Mouse (Mus musculus): ENCODE data around the gene Slc2a12. TPM values are rescaled to one million over a fixed set of nuclear protein-coding genes. Genes with fewer than 3 reads are reported as not detected.
A peak's percentile ranks its signal among the peaks of the same experiment; 100 is the strongest.

Slc2a12 gene
- polyA plus RNA-seq, 1 experiment from 2014 or later: 0.99 TPM

GRCm38 (mm10) chr10:22712955-22713354 is 68.1 kb downstream of the Slc2a12 start:
- Histone ChIP-seq H3K9ac (replicated peaks; ENCODE audit: low read depth, low read length) (no peak overlapping the region), H3K27me3 (ENCODE audit: control insufficient read depth, insufficient read depth, low read length) (no peaks in the 10 kb centered on the region), H3K36me3 (ENCODE audit: control insufficient read depth, insufficient read depth, low read length) (peaks cover 18% of the 10 kb centered on the region), H3K9me3 (ENCODE audit: control insufficient read depth, low read length) (no peaks in the 10 kb centered on the region), H3K4me1 (ENCODE audit: control insufficient read depth, insufficient read depth, low read length) (no peaks in the 10 kb centered on the region), H3K4me3 (ENCODE audit: low read depth, low read length) (no peak overlapping the region), H3K27ac (ENCODE audit: low read depth, low read length) (no peak overlapping the region), H3K4me2 (ENCODE audit: low read depth, low read length) (no peak overlapping the region)
- 81% methylated on average over 2 of the region's 2 CpGs for WGBS
- ATAC-seq (ENCODE audit: low read depth): no peak

GRCm38 (mm10) chr10:22714520-22714919 is 69.7 kb downstream of the Slc2a12 start:
- ATAC-seq (ENCODE audit: low read depth): peak; percentile 60; the same call in 1 of the 2 replicates
- WGBS: 85% methylated on average over 4 of the region's 4 CpGs
- H3K36me3 ChIP-seq (ENCODE audit: control insufficient read depth, insufficient read depth, low read length): peaks cover 7% of the 10 kb centered on the region

GRCm38 (mm10) chr10:22718475-22718874 is 73.7 kb downstream of the Slc2a12 start:
- no peaks in the 10 kb centered on the region for H3K27me3 ChIP-seq (ENCODE audit: control insufficient read depth, insufficient read depth, low read length)
- H3K27ac ChIP-seq (ENCODE audit: low read depth, low read length): no peak overlapping the region
- no peaks in the 10 kb centered on the region for H3K36me3 ChIP-seq (ENCODE audit: control insufficient read depth, insufficient read depth, low read length)
- H3K4me1 ChIP-seq (ENCODE audit: control insufficient read depth, insufficient read depth, low read length): no peaks in the 10 kb centered on the region
- no peaks in the 10 kb centered on the region for H3K9me3 ChIP-seq (ENCODE audit: control insufficient read depth, low read length)
- no peak overlapping the region for H3K9ac ChIP-seq (replicated peaks; ENCODE audit: low read depth, low read length)
- no peak overlapping the region for H3K4me3 ChIP-seq (ENCODE audit: low read depth, low read length)
- 0 out of 2 replicates have a peak, but pooled peaks have one; percentile 47 for ATAC-seq (ENCODE audit: low read depth)
- WGBS: 32% methylated on average over 4 of the region's 4 CpGs
- H3K4me2 ChIP-seq (ENCODE audit: low read depth, low read length): no peak overlapping the region

More at GRCm38 (mm10) chr10:22714520-22714919, 69.7 kb downstream of the Slc2a12 start:
- H3K4me2 ChIP-seq (ENCODE audit: low read depth, low read length): no peak overlapping the region
- no peaks in the 10 kb centered on the region for H3K4me1 ChIP-seq (ENCODE audit: control insufficient read depth, insufficient read depth, low read length)
- H3K27me3 ChIP-seq (ENCODE audit: control insufficient read depth, insufficient read depth, low read length): no peaks in the 10 kb centered on the region
- no peak overlapping the region for H3K27ac ChIP-seq (ENCODE audit: low read depth, low read length)
- H3K4me3 ChIP-seq (ENCODE audit: low read depth, low read length): no peak overlapping the region
- no peaks in the 10 kb centered on the region for H3K9me3 ChIP-seq (ENCODE audit: control insufficient read depth, low read length)
- H3K9ac ChIP-seq (replicated peaks; ENCODE audit: low read depth, low read length): no peak overlapping the region

- Histone ChIP-seq H3K4me2 (ENCODE audit: low read depth, low read length) (no peak overlapping the region), H3K36me3 (ENCODE audit: control insufficient read depth, insufficient read depth, low read length) (no peaks in the 10 kb centered on the region), H3K27ac (ENCODE audit: low read depth, low read length) (no peak overlapping the region), H3K9ac (replicated peaks; ENCODE audit: low read depth, low read length) (no peak overlapping the region), H3K9me3 (ENCODE audit: control insufficient read depth, low read length) (no peaks in the 10 kb centered on the region), H3K4me3 (ENCODE audit: low read depth, low read length) (no peak overlapping the region), H3K4me1 (ENCODE audit: control insufficient read depth, insufficient read depth, low read length) (no peaks in the 10 kb centered on the region), H3K27me3 (ENCODE audit: control insufficient read depth, insufficient read depth, low read length) (no peaks in the 10 kb centered on the region)
- 89% methylated on average over 5 of the region's 5 CpGs for WGBS
- no peak for ATAC-seq (ENCODE audit: low read depth)
Observed at GRCm38 (mm10) chr10:22720781-22721529, 76.1 kb downstream of the Slc2a12 start.

- no peaks in the 10 kb centered on the region for H3K9me3 ChIP-seq (ENCODE audit: control insufficient read depth, low read length)
- WGBS: 73% methylated on average over 4 of the region's 4 CpGs
- no peak overlapping the region for H3K27ac ChIP-seq (ENCODE audit: low read depth, low read length)
- ATAC-seq (ENCODE audit: low read depth): no peak
- no peaks in the 10 kb centered on the region for H3K27me3 ChIP-seq (ENCODE audit: control insufficient read depth, insufficient read depth, low read length)
- H3K9ac ChIP-seq (replicated peaks; ENCODE audit: low read depth, low read length): no peak overlapping the region
- H3K4me3 ChIP-seq (ENCODE audit: low read depth, low read length): no peak overlapping the region
- no peaks in the 10 kb centered on the region for H3K36me3 ChIP-seq (ENCODE audit: control insufficient read depth, insufficient read depth, low read length)
- H3K4me2 ChIP-seq (ENCODE audit: low read depth, low read length): no peak overlapping the region
- peaks cover 15% of the 10 kb centered on the region for H3K4me1 ChIP-seq (ENCODE audit: control insufficient read depth, insufficient read depth, low read length)
Observed at GRCm38 (mm10) chr10:22725166-22725565, 80.4 kb downstream of the Slc2a12 start.

- Histone ChIP-seq H3K9ac (replicated peaks; ENCODE audit: low read depth, low read length) (no peak overlapping the region), H3K4me1 (ENCODE audit: control insufficient read depth, insufficient read depth, low read length) (peaks cover 15% of the 10 kb centered on the region), H3K36me3 (ENCODE audit: control insufficient read depth, insufficient read depth, low read length) (no peaks in the 10 kb centered on the region), H3K9me3 (ENCODE audit: control insufficient read depth, low read length) (no peaks in the 10 kb centered on the region), H3K27me3 (ENCODE audit: control insufficient read depth, insufficient read depth, low read length) (no peaks in the 10 kb centered on the region), H3K4me3 (ENCODE audit: low read depth, low read length) (no peak overlapping the region), H3K27ac (ENCODE audit: low read depth, low read length) (peak overlapping the region; percentile 48; the same call in 1 of the 2 replicates), H3K4me2 (ENCODE audit: low read depth, low read length) (no peak overlapping the region)
- ATAC-seq (ENCODE audit: low read depth): no peak
- 48% methylated on average over 7 of the region's 7 CpGs for WGBS
Observed at GRCm38 (mm10) chr10:22726295-22726694, 81.5 kb downstream of the Slc2a12 start.

- 90% methylated on average over 1 of the region's 1 CpGs for WGBS
- no peaks in the 10 kb centered on the region for H3K27me3 ChIP-seq (ENCODE audit: control insufficient read depth, insufficient read depth, low read length)
Observed at GRCm38 (mm10) chr10:22728257-22728656, 83.4 kb downstream of the Slc2a12 start.

GRCm38 (mm10) chr10:22730266-22730991 is 85.6 kb downstream of the Slc2a12 start:
- no peaks in the 10 kb centered on the region for H3K9me3 ChIP-seq (ENCODE audit: control insufficient read depth, low read length)
- H3K9ac ChIP-seq (replicated peaks; ENCODE audit: low read depth, low read length): peak overlapping the region; percentile 84
- peaks cover 19% of the 10 kb centered on the region for H3K4me1 ChIP-seq (ENCODE audit: control insufficient read depth, insufficient read depth, low read length)
- peak overlapping the region; percentile 70 for H3K4me2 ChIP-seq (ENCODE audit: low read depth, low read length)
- H3K27ac ChIP-seq (ENCODE audit: low read depth, low read length): peak overlapping the region; percentile 90
- no peaks in the 10 kb centered on the region for H3K36me3 ChIP-seq (ENCODE audit: control insufficient read depth, insufficient read depth, low read length)
- no peaks in the 10 kb centered on the region for H3K27me3 ChIP-seq (ENCODE audit: control insufficient read depth, insufficient read depth, low read length)
- peak; percentile 74 for ATAC-seq (ENCODE audit: low read depth)
- under 1% methylated on average over 39 of the region's 39 CpGs for WGBS
- H3K4me3 ChIP-seq (ENCODE audit: low read depth, low read length): peak overlapping the region; percentile 69

More at GRCm38 (mm10) chr10:22728257-22728656, 83.4 kb downstream of the Slc2a12 start:
- H3K9ac ChIP-seq (replicated peaks; ENCODE audit: low read depth, low read length): no peak overlapping the region
- H3K9me3 ChIP-seq (ENCODE audit: control insufficient read depth, low read length): no peaks in the 10 kb centered on the region
- no peak overlapping the region for H3K4me3 ChIP-seq (ENCODE audit: low read depth, low read length)
- H3K27ac ChIP-seq (ENCODE audit: low read depth, low read length): no peak overlapping the region
- peaks cover 19% of the 10 kb centered on the region for H3K4me1 ChIP-seq (ENCODE audit: control insufficient read depth, insufficient read depth, low read length)
- H3K36me3 ChIP-seq (ENCODE audit: control insufficient read depth, insufficient read depth, low read length): no peaks in the 10 kb centered on the region
- ATAC-seq (ENCODE audit: low read depth): no peak
- no peak overlapping the region for H3K4me2 ChIP-seq (ENCODE audit: low read depth, low read length)

- peak overlapping the region; percentile 69 for H3K4me3 ChIP-seq (ENCODE audit: low read depth, low read length)
- H3K36me3 ChIP-seq (ENCODE audit: control insufficient read depth, insufficient read depth, low read length): no peaks in the 10 kb centered on the region
- peak overlapping the region; percentile 84 for H3K9ac ChIP-seq (replicated peaks; ENCODE audit: low read depth, low read length)
- H3K27me3 ChIP-seq (ENCODE audit: control insufficient read depth, insufficient read depth, low read length): no peaks in the 10 kb centered on the region
- H3K9me3 ChIP-seq (ENCODE audit: control insufficient read depth, low read length): no peaks in the 10 kb centered on the region
- WGBS: under 1% methylated on average over 33 of the region's 33 CpGs
- peak overlapping the region; percentile 90 for H3K27ac ChIP-seq (ENCODE audit: low read depth, low read length)
- H3K4me2 ChIP-seq (ENCODE audit: low read depth, low read length): peak overlapping the region; percentile 70; the same call in 1 of the 2 replicates
- peaks cover 19% of the 10 kb centered on the region for H3K4me1 ChIP-seq (ENCODE audit: control insufficient read depth, insufficient read depth, low read length)
- ATAC-seq (ENCODE audit: low read depth): no peak
Observed at GRCm38 (mm10) chr10:22730992-22731271, 86.1 kb downstream of the Slc2a12 start.

Data from neural tube, embryonic 14.5 days (tissue).